Mouse (Mus musculus) cerebellum, adult 2 months (tissue): ENCODE measurements at regions not wholly inside any gene's neighbourhood (a gene's known extent, or its start where the extent isn't known, plus 50 kb on each side); places are given as distances from the start of the nearest gene placed in this dataset.

Source experiments
- DNase-seq, 2 experiments: peaks; one replicate each; pipeline ENCODE4 v3.0.0; 2021
- H3K27ac ChIP-seq: fragments of 200-500 bp; 2 replicates; pipeline ENCODE4 v1.5.1; 2012; ENCODE audit warnings: low read length, control low read depth, inconsistent platforms; ENCODE audit not compliant: insufficient read depth
- H3K27me3 ChIP-seq: fragments of 200-500 bp; 2 replicates; pipeline ENCODE4 v1.6.1; 2012; ENCODE audit warnings: inconsistent platforms, mild to moderate bottlenecking, low read length, moderate library complexity; ENCODE audit not compliant: control insufficient read depth, insufficient read depth
- H3K4me1 ChIP-seq: fragments of 200-500 bp; 2 replicates; pipeline ENCODE4 v1.6.1; 2011; ENCODE audit warnings: low read length; ENCODE audit not compliant: control insufficient read depth, insufficient read depth
- H3K4me3 ChIP-seq: fragments of 200-500 bp; replicated peaks from 2 replicates; pipeline ENCODE3; 2011; ENCODE audit warnings: mild to moderate bottlenecking, low read depth, low read length, control low read depth; ENCODE audit not compliant: insufficient read depth
- CTCF ChIP-seq: fragments of 200-500 bp; IDR thresholded peaks from 2 replicates; pipeline ENCODE4 v1.5.1; 2011; ENCODE audit warnings: low read depth, mild to moderate bottlenecking, control low read depth, low read length, moderate library complexity, borderline replicate concordance; ENCODE audit not compliant: insufficient read depth
- POLR2A ChIP-seq: fragments of 200-500 bp; IDR thresholded peaks from 2 replicates; pipeline ENCODE4 v1.6.1; 2011; ENCODE audit warnings: low read length, control low read depth, borderline replicate concordance; ENCODE audit not compliant: insufficient read depth
- WGBS: fragments of 180-500 bp; shearing (Covaris S2); methylation state at CpG from one replicate; pipeline ENCODE4 v1.1.7; 2018; 5-methylcytosine and 5-hydroxymethylcytosine counted together

- Histone ChIP-seq H3K27me3 (no peaks in the 10 kb centered on the region), H3K4me1 (no peaks in the 10 kb centered on the region), H3K27ac (no peak overlapping the region), H3K4me3 (no peak overlapping the region)
- 90% methylated on average over 5 of the region's 5 CpGs for WGBS
- DNase-seq, result no peak
- no peak for TF ChIP-seq POLR2A
- no peak for TF ChIP-seq CTCF
These were observed 471.1 kb downstream of the Nfib start for GRCm38 (mm10) chr4:82234443-82234842.

- 62% methylated on average over 6 of the region's 6 CpGs for WGBS
- TF ChIP-seq POLR2A, result no peak
- Histone ChIP-seq H3K27me3 (no peaks in the 10 kb centered on the region; the same call in 1 of the 2 replicates), H3K4me1 (no peaks in the 10 kb centered on the region), H3K4me3 (no peak overlapping the region), H3K27ac (no peak overlapping the region)
- DNase-seq, result no peak
These were observed 479.1 kb downstream of the Nfib start for GRCm38 (mm10) chr4:82226197-82227119.

GRCm38 (mm10) chr4:82220724-82221123 lies 484.8 kb downstream of the Nfib start:
- no peak for DNase-seq
- Histone ChIP-seq H3K27ac (no peak overlapping the region), H3K27me3 (no peaks in the 10 kb centered on the region; the same call in 1 of the 2 replicates), H3K4me3 (no peak overlapping the region), H3K4me1 (no peaks in the 10 kb centered on the region)
- no peak for TF ChIP-seq CTCF
- WGBS, result 60% methylated on average over 8 of the region's 8 CpGs

GRCm38 (mm10) chr4:82220120-82220714 lies 485.3 kb downstream of the Nfib start:
- DNase-seq, result no peak
- no peak for TF ChIP-seq POLR2A
- no peak for TF ChIP-seq CTCF
- Histone ChIP-seq H3K4me3 (no peak overlapping the region), H3K27ac (no peak overlapping the region), H3K27me3 (no peaks in the 10 kb centered on the region; the same call in 1 of the 2 replicates), H3K4me1 (no peaks in the 10 kb centered on the region)
- WGBS, result 91% methylated on average over 7 of the region's 7 CpGs

GRCm38 (mm10) chr4:82218616-82219015 lies 486.9 kb downstream of the Nfib start:
- Histone ChIP-seq H3K27ac (no peak overlapping the region), H3K4me1 (no peaks in the 10 kb centered on the region), H3K27me3 (no peaks in the 10 kb centered on the region), H3K4me3 (no peak overlapping the region)
- DNase-seq, result no peak
- no peak for TF ChIP-seq CTCF
- no peak for TF ChIP-seq POLR2A
- WGBS, result 86% methylated on average over 6 of the region's 6 CpGs

- Histone ChIP-seq H3K4me1 (no peaks in the 10 kb centered on the region), H3K4me3 (no peak overlapping the region), H3K27ac (no peak overlapping the region), H3K27me3 (no peaks in the 10 kb centered on the region)
- no peak for DNase-seq
- TF ChIP-seq POLR2A (no peak), CTCF (no peak)
- WGBS, result 96% methylated on average over 1 of the region's 1 CpGs
These were observed 498.5 kb downstream of the Nfib start for GRCm38 (mm10) chr4:82207031-82207430.

- no peak overlapping the region for H3K27ac ChIP-seq
- H3K4me1 ChIP-seq, result no peaks in the 10 kb centered on the region
- DNase-seq, result no peak
- WGBS, result 64% methylated on average over 2 of the region's 2 CpGs
- H3K4me3 ChIP-seq, result no peak overlapping the region
- H3K27me3 ChIP-seq, result no peaks in the 10 kb centered on the region
- no peak for TF ChIP-seq CTCF
- TF ChIP-seq POLR2A, result no peak
These were observed 505.2 kb downstream of the Nfib start for GRCm38 (mm10) chr4:82200306-82200705.

GRCm38 (mm10) chr4:82199118-82199517 lies 506.4 kb downstream of the Nfib start:
- Histone ChIP-seq H3K4me3 (no peak overlapping the region), H3K27me3 (no peaks in the 10 kb centered on the region), H3K27ac (no peak overlapping the region), H3K4me1 (no peaks in the 10 kb centered on the region)
- no peak for DNase-seq
- TF ChIP-seq POLR2A (no peak), CTCF (no peak)
